Mouse (Mus musculus) CD4-positive, CD25-positive, alpha-beta regulatory T cell, adult 4 months (primary cell): ENCODE results near the gene Tbx1. TPM values are rescaled to one million over a fixed set of nuclear protein-coding genes. Genes with fewer than 3 reads are reported as not detected.
A peak's percentile ranks its signal among the peaks of the same experiment; 100 is the strongest.

Source experiments
- ATAC-seq: one replicate; pipeline ENCODE4 v1.8.0; 2017
- polyA plus RNA-seq, 2 experiments: library from polyadenylated mRNA; unstranded; fragments of 100-300 nt; shearing (Covaris generic); gene quantifications; one replicate each; pipeline ENCODE4 v1.2.1; 2017

The Tbx1 gene
- polyA plus RNA-seq, 2 experiments from 2014 or later = not detected

DNA sequence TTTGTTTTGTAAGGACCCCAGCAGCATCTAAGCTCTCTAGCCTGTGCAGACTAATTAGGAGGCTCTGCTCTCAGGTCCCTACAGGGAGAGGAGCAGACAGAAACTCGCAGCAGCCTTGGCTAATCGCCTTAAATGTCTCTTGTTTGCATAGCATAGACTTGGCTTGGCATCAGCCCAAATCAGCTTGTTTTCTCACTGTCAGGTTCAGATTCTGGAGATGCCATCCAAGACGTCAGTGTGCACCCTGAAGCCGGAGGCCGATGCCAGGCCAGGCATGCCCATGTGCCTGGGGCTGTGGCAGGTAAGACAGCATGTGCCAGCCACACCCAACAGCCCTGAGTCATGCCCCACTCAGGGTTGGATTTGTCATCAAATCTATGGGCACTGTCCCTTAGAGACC, 42.6 kb downstream of the Tbx1 start:
- no peak for ATAC-seq

DNA sequence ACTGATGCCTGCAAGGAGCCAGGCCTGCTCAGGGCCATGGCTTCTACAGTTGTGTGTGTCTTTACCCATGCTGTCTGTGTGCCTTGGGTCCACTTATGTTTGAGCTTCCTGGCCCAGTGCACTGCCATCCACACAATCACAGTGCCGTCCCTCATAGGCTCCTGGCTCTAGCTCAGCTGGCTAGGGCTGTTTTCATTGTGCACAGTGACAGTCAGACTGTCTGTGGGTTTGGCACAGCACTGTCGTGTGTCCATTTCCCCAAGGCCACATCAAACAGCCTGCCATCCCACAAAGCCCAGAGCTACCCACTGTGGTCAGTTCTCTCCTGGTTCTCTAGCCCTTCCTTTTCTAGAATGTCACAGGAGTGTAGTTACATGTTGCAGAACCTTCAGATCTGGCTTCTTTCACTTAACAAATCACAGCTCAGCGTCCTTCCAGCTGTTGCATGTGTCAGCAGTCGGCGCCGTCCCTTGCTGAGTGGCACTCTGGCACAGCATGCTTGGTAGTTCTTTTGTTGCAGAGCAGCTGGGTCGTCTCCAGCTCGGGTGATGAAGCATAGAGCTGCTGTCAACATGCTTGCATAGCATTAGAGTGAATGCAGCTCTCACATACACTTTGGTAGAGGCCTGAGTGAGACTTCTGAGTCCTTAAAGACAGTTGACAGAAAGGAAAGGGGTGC, 47.2 kb downstream of the Tbx1 start:
- ATAC-seq = no peak

DNA sequence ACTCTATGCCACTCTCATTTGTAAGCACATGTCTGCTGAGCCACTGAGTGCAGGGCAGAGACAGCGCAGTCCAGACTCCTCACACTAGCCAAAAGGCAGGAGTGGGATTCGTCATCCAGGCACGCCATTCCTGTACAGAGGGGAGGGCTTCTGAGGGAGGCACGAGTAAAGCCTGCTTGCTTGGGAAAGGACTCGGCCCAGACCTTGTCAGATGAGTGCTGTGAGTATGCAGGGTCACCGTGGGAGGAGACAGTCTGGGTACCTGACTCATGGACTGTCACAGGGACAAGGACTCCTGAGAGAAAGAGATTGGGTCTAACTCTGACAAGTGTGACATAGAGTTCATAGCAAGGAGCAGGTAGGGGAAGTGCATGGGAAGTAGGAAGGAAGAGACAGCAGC, 51.2 kb downstream of the Tbx1 start:
- no peak for ATAC-seq

DNA sequence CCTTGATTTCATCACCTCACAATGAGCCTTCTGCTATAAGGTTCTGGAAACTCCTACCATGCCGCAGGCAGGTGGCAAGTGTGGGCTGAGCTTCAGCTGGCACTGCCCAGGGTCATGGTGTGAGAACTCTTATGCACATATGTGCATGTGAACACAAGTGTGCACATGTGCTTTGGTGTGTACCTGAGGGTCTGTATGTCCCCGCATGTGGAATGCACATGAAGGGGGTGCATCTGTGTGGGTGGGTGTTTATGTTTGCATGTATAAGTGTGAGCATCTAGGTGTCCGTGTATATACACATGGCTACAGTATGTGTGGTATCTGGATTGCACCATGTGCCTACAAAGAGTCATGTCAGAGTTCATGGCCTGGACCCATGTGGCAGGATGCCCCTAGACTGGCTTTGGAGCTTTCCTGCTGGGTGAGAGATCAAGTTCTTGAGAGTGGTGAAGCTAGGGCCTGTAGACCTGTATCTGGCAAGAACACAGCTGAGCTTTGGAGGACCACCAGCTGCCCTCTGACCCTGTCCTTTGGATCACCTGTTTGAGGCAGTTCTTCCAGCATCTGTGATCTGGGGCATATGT, 53.0 kb downstream of the Tbx1 start:
- no peak for ATAC-seq

DNA sequence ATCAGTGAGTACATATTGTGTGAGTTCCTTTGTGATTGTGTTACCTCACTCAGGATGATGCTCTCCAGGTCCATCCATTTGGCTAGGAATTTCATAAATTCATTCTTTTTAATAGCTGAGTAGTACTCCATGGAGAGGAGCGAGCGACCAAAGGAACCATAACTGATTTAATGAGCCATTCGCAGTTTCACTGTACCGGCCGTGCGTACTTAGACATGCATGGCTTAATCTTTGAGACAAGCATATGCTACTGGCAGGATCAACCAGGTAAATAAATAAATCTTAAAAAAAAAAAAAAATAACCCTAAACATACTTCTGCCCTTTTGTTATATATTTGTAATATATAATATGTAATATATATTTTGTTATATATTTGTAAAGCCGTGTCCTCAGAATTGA, 57.4 kb downstream of the Tbx1 start:
- ATAC-seq = peak; percentile 100

Other genes with a start within 250 kb of the Tbx1 start
- gene Tango2, start 242.6 kb downstream of the Tbx1 start, polyA plus RNA-seq = 10 to 100 TPM; 71.4 to 94.5 TPM
- gene Arvcf, start 242.5 kb downstream of the Tbx1 start, polyA plus RNA-seq = under 1 TPM in 1 of 2 experiments, not detected in 1; 0.91 TPM
- 10 to 100 TPM; 21.7 to 26.7 TPM for gene Txnrd2, start 164.3 kb downstream of the Tbx1 start, polyA plus RNA-seq
- gene Comt, start 163.8 kb downstream of the Tbx1 start, polyA plus RNA-seq = 10 to 100 TPM; 62.0 to 65.2 TPM
- 10 to 100 TPM; 15.4 to 21.4 TPM for gene Gnb1l, start 92.0 kb downstream of the Tbx1 start, polyA plus RNA-seq
- 1 to 10 TPM in 1 of 2 experiments, under 1 TPM in 1; 0.67 to 1.9 TPM for gene Rtl10, start 91.8 kb downstream of the Tbx1 start, polyA plus RNA-seq
- not detected for gene Gp1bb, start 31.7 kb upstream of the Tbx1 start, polyA plus RNA-seq
- not detected for gene Gm49601, start 35.8 kb upstream of the Tbx1 start, polyA plus RNA-seq
- gene Sept5, start 39.3 kb upstream of the Tbx1 start, polyA plus RNA-seq = 1 to 10 TPM in 1 of 2 experiments, under 1 TPM in 1; 0.36 to 1.5 TPM
- gene Cldn5, start 186.2 kb upstream of the Tbx1 start, polyA plus RNA-seq = not detected
- gene Ufd1, start 221.1 kb upstream of the Tbx1 start, polyA plus RNA-seq = 100 to 1,000 TPM; 118 to 162 TPM
- gene Cdc45, start 221.3 kb upstream of the Tbx1 start, polyA plus RNA-seq = 1 to 10 TPM; 5.8 to 9.4 TPM
- gene 2510002D24Rik, start 245.9 kb upstream of the Tbx1 start, polyA plus RNA-seq = 10 to 100 TPM; 85.2 to 98.8 TPM
- not detected for gene Gm28539, start 245.9 kb upstream of the Tbx1 start, polyA plus RNA-seq